Mouse (Mus musculus) activated CD4-positive, CD25-positive, alpha-beta regulatory T cell, adult 4 months (primary cell): Measurements from ENCODE around the gene Ms4a5. TPM values are rescaled to one million over a fixed set of nuclear protein-coding genes. Genes with fewer than 3 reads are reported as not detected.

Experiments
- polyA plus RNA-seq, 2 experiments: library from polyadenylated mRNA; unstranded; fragments of 100-300 nt; shearing (Covaris generic); gene quantifications; one replicate each; pipeline ENCODE4 v1.2.1; 2017

The Ms4a5 gene
- polyA plus RNA-seq, 2 experiments from 2014 or later, result not detected

Other genes with a start within 250 kb of the Ms4a5 start
- gene Ms4a8a, start 202.8 kb downstream of the Ms4a5 start, polyA plus RNA-seq, result not detected
- not detected for gene 1700017D01Rik, start 153.0 kb downstream of the Ms4a5 start, polyA plus RNA-seq
- not detected for gene 1700025F22Rik, start 118.6 kb downstream of the Ms4a5 start, polyA plus RNA-seq
- gene Ms4a13, start 87.1 kb downstream of the Ms4a5 start, polyA plus RNA-seq, result not detected
- gene Ms4a12, start 51.4 kb downstream of the Ms4a5 start, polyA plus RNA-seq, result not detected
- gene Ms4a1, start 17.6 kb downstream of the Ms4a5 start, polyA plus RNA-seq, result 10 to 100 TPM in 1 of 2 experiments, under 1 TPM in 1; 0.89 to 16.6 TPM
- not detected for gene Ms4a14, start 30.6 kb upstream of the Ms4a5 start, polyA plus RNA-seq
- gene Ms4a7, start 52.3 kb upstream of the Ms4a5 start, polyA plus RNA-seq, result not detected
- 1 to 10 TPM in 1 of 2 experiments, not detected in 1; 1.3 TPM for gene Ms4a4a, start 91.7 kb upstream of the Ms4a5 start, polyA plus RNA-seq
- 10 to 100 TPM; 51.6 to 56.7 TPM for gene Ms4a4c, start 120.9 kb upstream of the Ms4a5 start, polyA plus RNA-seq
- gene Ms4a4b, start 159.7 kb upstream of the Ms4a5 start, polyA plus RNA-seq, result 1,000 to 10,000 TPM; 2,094 to 2,461 TPM
- 10 to 100 TPM; 12.5 to 13.3 TPM for gene Ms4a6c, start 185.5 kb upstream of the Ms4a5 start, polyA plus RNA-seq
- gene Gm8369, start 202.1 kb upstream of the Ms4a5 start, polyA plus RNA-seq, result 100 to 1,000 TPM; 497 to 564 TPM
- gene Ms4a6b, start 232.6 kb upstream of the Ms4a5 start, polyA plus RNA-seq, result 1,000 to 10,000 TPM; 1,243 to 1,295 TPM